Mouse (Mus musculus) testis, adult 2 months (tissue): ENCODE data around the gene Baiap2l2.

Experiments used
- CTCF ChIP-seq: fragments of 200-500 bp; IDR thresholded peaks from 2 replicates; pipeline ENCODE4 v1.5.1; 2012; ENCODE audit warnings: low read depth, mild to moderate bottlenecking, inconsistent platforms, low read length, moderate library complexity; ENCODE audit not compliant: control insufficient read depth, insufficient read depth, insufficient replicate concordance
- POLR2A ChIP-seq: fragments of 200-500 bp; IDR thresholded peaks from 2 replicates; pipeline ENCODE4 v1.6.1; 2012; ENCODE audit warnings: low read depth, mild to moderate bottlenecking, inconsistent platforms, low read length, moderate library complexity; ENCODE audit not compliant: control insufficient read depth

GRCm38 (mm10) chr15:79298553-79298952 is 13.2 kb upstream of the Baiap2l2 start:
- TF ChIP-seq POLR2A = no peak
- TF ChIP-seq CTCF = no peak
